Mouse (Mus musculus) hindbrain, embryonic 15.5 days (tissue): ENCODE measurements around the gene Trpm6. TPM values are rescaled to one million over a fixed set of nuclear protein-coding genes. Genes with fewer than 3 reads are reported as not detected.
A peak's percentile ranks its signal among the peaks of the same experiment; 100 is the strongest.

Experiments
- ATAC-seq: fragments of 200-750 bp; cut with Nextera tagmentation; 2 replicates; pipeline ENCODE4 v1.8.0; 2017; ENCODE audit warnings: low read depth, moderate number of reproducible peaks, moderate TSS enrichment; ENCODE audit not compliant: low FRiP score
- H3K27ac ChIP-seq: fragments of 300-500 bp; sonication (generic); replicated peaks from 2 replicates; pipeline ENCODE4 v1.5.1; 2015; ENCODE audit warnings: mild to moderate bottlenecking, inconsistent platforms
- H3K27me3 ChIP-seq: fragments of 300-500 bp; sonication (generic); 2 replicates; pipeline ENCODE4 v1.6.1; 2015; ENCODE audit warnings: control low read depth, inconsistent platforms
- H3K36me3 ChIP-seq: fragments of 300-500 bp; sonication (generic); 2 replicates; pipeline ENCODE4 v1.6.1; 2015; ENCODE audit warnings: control low read depth, inconsistent platforms
- H3K4me1 ChIP-seq: fragments of 300-500 bp; sonication (generic); replicated peaks from 2 replicates; pipeline ENCODE4 v1.6.1; 2015; ENCODE audit warnings: control low read depth, inconsistent platforms
- H3K4me2 ChIP-seq: fragments of 300-500 bp; sonication (generic); 2 replicates; pipeline ENCODE4 v1.6.1; 2015; ENCODE audit warnings: moderate library complexity, mild to moderate bottlenecking, inconsistent platforms
- H3K4me3 ChIP-seq: fragments of 300-500 bp; sonication (generic); 2 replicates; pipeline ENCODE4 v1.5.1; 2015; ENCODE audit warnings: mild to moderate bottlenecking, inconsistent platforms
- H3K9ac ChIP-seq: fragments of 300-500 bp; sonication (generic); 2 replicates; pipeline ENCODE4 v1.6.1; 2015; ENCODE audit warnings: inconsistent platforms
- H3K9me3 ChIP-seq: fragments of 300-500 bp; sonication (generic); 2 replicates; pipeline ENCODE4 v1.6.1; 2016; ENCODE audit warnings: control low read depth, inconsistent platforms
- WGBS: fragments of 180-500 bp; shearing (Covaris S2); methylation state at CpG from one replicate; pipeline ENCODE4 v1.1.7; 2015; 5-methylcytosine and 5-hydroxymethylcytosine counted together
- polyA plus RNA-seq: library from polyadenylated mRNA; unstranded; fragments of >200 nt; fragmentation: Nextera tagmentation; extraction: Ambion mirVana; gene quantifications from 2 replicates; pipeline ENCODE4 v1.2.1, GENCODE M21; 2015

Trpm6 gene
- polyA plus RNA-seq, 1 experiment from 2014 or later, result 0.32 TPM

DNA sequence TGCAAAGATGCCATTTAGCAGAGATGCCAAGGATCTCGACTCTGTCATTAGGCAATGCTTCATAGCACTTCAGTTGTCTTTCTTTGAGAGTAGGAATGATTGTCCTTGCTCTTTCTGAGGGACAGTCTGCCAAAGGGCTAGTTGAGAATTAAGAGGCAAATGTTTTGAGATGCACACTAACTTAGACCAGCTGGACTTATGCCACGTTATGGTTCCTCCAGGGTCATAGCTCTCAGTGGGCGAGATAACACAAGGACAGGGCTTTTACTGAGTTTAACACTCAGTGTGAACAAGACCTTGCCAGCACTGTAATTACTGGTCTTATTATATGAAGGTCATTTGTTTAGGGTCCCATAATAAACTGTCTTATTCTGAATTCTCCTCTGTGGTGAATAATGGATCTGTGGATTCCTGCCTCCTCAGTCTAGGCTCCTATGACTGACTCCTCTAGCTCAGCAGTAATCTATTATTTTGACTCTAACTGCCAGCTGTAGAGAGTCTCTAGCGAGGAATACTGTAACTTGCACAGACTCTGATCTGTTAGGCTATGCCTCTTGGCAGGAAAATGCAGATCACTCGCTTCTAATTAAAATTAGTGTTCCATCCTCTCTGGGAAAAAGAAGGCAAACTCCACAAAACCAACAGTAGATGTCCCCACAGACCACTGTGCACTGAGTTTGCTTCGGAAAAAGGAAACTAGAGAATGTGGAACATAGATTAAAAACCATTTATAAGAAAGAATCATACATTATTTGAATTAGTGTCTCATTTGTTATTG lies 123.2 kb downstream of the Trpm6 start:
- peak overlapping the region; percentile 37; the same call in 1 of the 2 replicates for H3K27ac ChIP-seq
- peak; percentile 87 for ATAC-seq
- H3K4me3 ChIP-seq, result no peak overlapping the region
- WGBS, result 27% methylated on average over 6 of the region's 6 CpGs
- H3K4me2 ChIP-seq, result no peak overlapping the region
- no peaks in the 10 kb centered on the region for H3K9me3 ChIP-seq
- H3K4me1 ChIP-seq, result peaks cover 16% of the 10 kb centered on the region
- no peaks in the 10 kb centered on the region for H3K27me3 ChIP-seq
- no peak overlapping the region for H3K9ac ChIP-seq
- H3K36me3 ChIP-seq, result no peaks in the 10 kb centered on the region

DNA sequence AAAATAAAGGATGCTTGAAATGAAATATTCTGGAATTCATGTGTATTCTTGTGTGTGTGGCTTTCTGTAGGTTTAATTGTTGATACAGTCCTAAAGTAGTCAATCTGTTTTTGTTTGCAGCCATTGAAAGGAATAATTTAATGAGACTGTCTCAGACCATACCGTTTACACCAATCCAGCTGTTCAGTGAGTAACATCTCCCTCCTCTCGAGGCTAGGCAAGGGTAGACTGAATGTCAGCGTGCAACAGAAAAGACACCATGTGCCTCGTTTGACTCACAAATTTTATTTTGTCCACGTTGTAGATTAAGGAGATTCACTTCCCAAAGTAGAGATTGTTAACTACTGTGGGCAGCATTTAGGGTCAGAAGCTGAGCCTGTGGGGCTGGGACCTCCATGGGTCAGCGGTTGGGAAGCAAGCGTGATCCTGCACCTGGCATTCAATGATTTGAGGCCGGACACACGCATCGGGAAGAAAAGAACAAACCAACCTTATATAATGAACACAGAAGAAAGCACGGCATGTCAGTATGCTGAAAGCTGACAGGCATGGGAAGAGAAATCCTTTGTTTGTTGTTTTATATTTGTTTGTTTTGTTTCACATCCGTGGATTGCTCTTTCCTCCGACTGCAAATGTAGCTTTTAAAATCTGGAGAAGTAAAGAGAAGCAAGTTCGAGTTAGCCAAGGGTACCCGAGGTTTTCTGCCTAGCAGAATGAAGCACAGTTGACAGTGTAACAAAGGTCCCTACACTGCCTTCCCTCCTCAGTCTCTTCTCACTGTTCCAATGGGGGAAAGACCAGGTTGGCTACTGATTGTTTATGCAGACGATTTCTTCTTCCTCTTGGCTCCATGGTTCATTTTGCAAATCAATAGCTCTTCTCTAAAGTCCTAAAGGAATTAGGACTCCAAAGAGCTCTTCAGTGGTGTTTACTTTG lies 124.2 kb downstream of the Trpm6 start:
- Histone ChIP-seq H3K27me3 (no peaks in the 10 kb centered on the region), H3K4me3 (no peak overlapping the region), H3K4me1 (peaks cover 16% of the 10 kb centered on the region), H3K9ac (0 out of 2 replicates have a peak overlapping the region, but pooled peaks have one; percentile 6), H3K9me3 (no peaks in the 10 kb centered on the region), H3K36me3 (no peaks in the 10 kb centered on the region), H3K4me2 (peak overlapping the region; percentile 43), H3K27ac (peak overlapping the region; percentile 56; the same call in 1 of the 2 replicates)
- no peak for ATAC-seq
- 14% methylated on average over 16 of the region's 16 CpGs for WGBS

DNA sequence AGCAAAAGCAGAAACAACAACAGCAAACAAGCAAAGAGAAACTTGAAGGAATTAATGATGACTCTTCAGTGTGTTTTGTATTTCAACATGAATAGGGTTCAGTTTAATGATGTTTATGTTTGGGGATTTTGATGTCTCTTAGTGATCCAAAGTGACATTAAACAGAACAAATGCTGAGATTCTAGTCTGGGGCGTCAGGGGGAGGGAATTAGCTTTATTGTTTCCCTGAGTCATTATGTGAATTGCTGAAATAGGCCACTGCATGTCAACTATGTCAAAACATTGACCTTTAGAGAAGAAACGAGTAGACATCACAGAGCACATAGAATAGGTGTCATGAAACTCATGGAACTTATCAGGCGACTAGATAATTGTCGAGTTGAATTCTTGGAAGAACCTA lies 129.5 kb downstream of the Trpm6 start:
- no peak overlapping the region for H3K27ac ChIP-seq
- peaks cover 2% of the 10 kb centered on the region for H3K4me1 ChIP-seq
- H3K4me2 ChIP-seq, result no peak overlapping the region
- no peak for ATAC-seq
- H3K4me3 ChIP-seq, result no peak overlapping the region
- no peaks in the 10 kb centered on the region for H3K9me3 ChIP-seq
- no peak overlapping the region for H3K9ac ChIP-seq
- no peaks in the 10 kb centered on the region for H3K36me3 ChIP-seq
- 75% methylated on average over 4 of the region's 4 CpGs for WGBS
- no peaks in the 10 kb centered on the region for H3K27me3 ChIP-seq

DNA sequence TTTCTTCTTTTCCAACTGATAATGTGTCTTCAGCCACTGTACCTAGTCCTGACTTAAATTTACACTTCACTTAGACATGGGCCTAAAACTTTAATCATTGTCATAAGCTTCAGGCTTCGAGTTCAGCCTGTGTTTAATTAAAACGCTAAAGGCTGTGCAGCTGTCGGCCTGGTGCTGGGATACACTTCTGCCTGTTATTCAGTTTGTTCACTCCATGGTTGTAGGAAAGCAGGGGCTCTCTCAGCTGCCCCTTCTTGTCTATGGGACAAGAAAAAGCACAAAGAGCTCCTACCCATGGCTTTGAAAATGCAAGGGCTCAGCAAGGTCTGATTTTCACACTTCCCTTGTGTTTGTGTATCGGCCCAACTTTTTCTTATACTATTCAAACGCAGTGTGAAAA lies 131.4 kb downstream of the Trpm6 start:
- 35% methylated on average over 5 of the region's 5 CpGs for WGBS
- H3K9me3 ChIP-seq, result no peaks in the 10 kb centered on the region
- ATAC-seq, result no peak
- no peak overlapping the region for H3K9ac ChIP-seq
- H3K4me1 ChIP-seq, result no peaks in the 10 kb centered on the region
- H3K4me3 ChIP-seq, result no peak overlapping the region
- no peaks in the 10 kb centered on the region for H3K27me3 ChIP-seq
- H3K4me2 ChIP-seq, result no peak overlapping the region
- no peaks in the 10 kb centered on the region for H3K36me3 ChIP-seq
- no peak overlapping the region for H3K27ac ChIP-seq

DNA sequence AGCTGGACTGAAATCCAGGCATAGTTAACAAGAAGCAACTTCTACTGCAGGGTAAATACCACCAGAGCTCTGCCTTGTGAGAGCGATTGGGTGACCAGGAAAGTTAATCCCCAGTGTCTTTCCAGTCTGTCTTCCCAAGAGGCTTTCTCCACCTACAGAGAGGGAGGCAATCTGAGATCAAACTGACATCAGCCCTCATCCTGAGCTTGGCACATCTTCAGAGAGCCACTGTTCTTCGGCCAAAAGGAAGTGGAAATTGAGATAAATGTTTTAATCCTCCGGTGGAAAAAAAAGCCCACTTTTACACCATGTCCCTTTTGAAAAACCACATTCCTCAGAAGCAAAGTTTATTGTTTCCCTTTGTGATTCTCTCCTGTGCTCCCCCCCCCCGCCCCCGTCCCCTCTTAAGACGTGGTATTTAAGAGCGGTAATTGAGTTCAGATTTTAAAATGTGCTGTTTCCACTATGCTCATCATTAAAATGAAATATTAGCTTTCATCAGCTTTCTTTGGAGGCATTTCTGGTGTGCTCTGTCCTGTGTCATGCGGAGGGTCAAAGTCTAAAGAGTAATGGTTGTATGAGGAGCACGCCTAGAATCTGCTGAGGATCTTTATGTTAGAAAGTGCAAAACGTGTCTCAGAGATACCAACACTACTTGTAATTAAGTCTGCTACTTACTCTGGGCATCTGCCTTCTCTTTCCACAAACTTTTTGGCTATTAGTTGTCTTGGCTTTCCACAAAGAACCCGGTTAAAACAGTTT lies 138.0 kb downstream of the Trpm6 start:
- Histone ChIP-seq H3K36me3 (no peaks in the 10 kb centered on the region), H3K4me2 (peak overlapping the region; percentile 70), H3K27ac (peak overlapping the region; percentile 74), H3K27me3 (no peaks in the 10 kb centered on the region), H3K4me3 (no peak overlapping the region), H3K4me1 (peaks cover 16% of the 10 kb centered on the region), H3K9me3 (no peaks in the 10 kb centered on the region), H3K9ac (no peak overlapping the region)
- no peak for ATAC-seq
- 34% methylated on average over 11 of the region's 11 CpGs for WGBS

DNA sequence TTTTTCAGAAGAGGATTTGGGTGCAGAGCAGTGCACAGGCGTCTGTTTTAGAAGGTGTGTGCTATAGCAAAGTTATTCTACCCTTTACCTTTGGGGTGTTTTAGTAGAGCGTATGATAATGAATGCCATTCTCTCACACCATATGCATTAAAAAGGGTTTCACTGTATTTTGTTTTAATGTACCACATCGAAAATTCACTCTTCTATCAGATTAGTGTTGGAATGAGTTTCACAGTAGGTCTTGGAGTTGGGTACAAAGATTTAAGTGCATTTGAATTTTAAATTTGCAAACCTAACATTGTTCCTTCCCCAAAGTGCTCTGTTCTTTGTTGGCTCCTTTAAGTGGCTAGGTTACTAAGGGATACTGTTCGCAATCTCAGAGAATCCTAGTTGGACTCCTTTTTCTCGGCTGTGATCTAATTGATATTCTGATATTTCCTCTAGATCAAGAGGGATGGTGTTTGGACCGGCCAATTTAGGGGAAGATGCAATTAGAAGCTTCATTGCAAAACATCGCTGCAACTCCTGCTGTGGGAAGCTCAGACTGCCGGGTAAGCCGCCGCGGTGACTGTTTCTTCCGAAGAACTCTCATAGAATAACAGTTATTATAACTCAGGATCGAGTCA lies 138.8 kb downstream of the Trpm6 start:
- 7% methylated on average over 13 of the region's 13 CpGs for WGBS
- peak overlapping the region; percentile 70 for H3K4me2 ChIP-seq
- peak; percentile 78 for ATAC-seq
- H3K36me3 ChIP-seq, result no peaks in the 10 kb centered on the region
- no peaks in the 10 kb centered on the region for H3K9me3 ChIP-seq
- H3K4me3 ChIP-seq, result peak overlapping the region; percentile 38
- peak overlapping the region; percentile 48 for H3K9ac ChIP-seq
- no peaks in the 10 kb centered on the region for H3K27me3 ChIP-seq
- H3K27ac ChIP-seq, result peak overlapping the region; percentile 74
- peaks cover 16% of the 10 kb centered on the region for H3K4me1 ChIP-seq

DNA sequence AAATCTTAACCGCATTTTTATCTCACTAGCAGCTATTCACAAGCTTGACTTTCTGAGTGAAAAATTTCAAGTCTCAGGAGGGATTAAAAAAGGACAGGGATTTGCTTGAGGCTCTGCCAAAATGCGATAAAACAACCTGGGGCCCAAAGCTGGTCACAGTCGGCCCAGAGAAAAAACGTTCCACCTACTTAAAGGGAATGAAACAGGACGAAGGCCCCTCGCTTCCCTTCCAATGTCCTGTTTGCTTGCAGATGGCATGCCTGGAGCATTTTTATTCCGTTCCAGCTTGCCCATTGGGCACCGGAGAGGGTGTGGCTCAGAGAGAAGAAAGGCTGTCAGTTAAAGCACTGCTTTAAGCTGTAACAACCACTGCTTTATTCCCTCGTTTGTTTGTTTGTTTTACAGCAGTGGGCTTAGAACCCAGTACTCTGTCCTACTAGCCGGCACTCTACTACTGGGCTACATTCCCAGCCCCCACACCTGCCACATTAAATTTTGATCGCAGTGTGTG lies 139.4 kb downstream of the Trpm6 start:
- peaks cover 16% of the 10 kb centered on the region for H3K4me1 ChIP-seq
- WGBS, result 4% methylated on average over 11 of the region's 11 CpGs
- no peaks in the 10 kb centered on the region for H3K27me3 ChIP-seq
- peak overlapping the region; percentile 48 for H3K9ac ChIP-seq
- peak overlapping the region; percentile 70 for H3K4me2 ChIP-seq
- peak overlapping the region; percentile 74 for H3K27ac ChIP-seq
- no peaks in the 10 kb centered on the region for H3K9me3 ChIP-seq
- H3K4me3 ChIP-seq, result peak overlapping the region; percentile 38
- no peaks in the 10 kb centered on the region for H3K36me3 ChIP-seq
- ATAC-seq, result peak; percentile 79

DNA sequence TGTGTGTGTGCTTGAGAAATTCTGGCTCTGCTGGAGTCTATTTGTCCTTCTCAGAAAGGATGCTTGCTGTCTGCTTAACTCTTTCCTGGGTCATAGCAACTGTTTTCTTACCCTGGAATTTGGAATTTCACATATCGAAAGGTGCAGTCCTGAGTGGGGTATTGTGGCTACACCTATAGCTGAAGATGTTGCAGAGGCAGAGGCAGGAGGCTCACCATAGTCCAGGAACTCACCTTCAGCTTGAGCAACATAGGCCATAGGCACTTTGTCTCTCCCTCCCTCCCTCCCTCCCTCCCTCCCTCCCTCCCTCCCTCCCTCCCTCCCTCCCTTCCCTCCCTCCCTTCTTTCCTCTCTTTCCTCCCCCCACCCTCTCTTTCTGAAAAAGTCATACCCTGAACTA lies 139.8 kb downstream of the Trpm6 start:
- H3K4me3 ChIP-seq, result peak overlapping the region; percentile 38
- H3K27ac ChIP-seq, result peak overlapping the region; percentile 74
- peak; percentile 50; the same call in 1 of the 2 replicates for ATAC-seq
- H3K9ac ChIP-seq, result no peak overlapping the region
- peak overlapping the region; percentile 70 for H3K4me2 ChIP-seq
- H3K36me3 ChIP-seq, result no peaks in the 10 kb centered on the region
- H3K4me1 ChIP-seq, result peaks cover 16% of the 10 kb centered on the region
- WGBS, result 57% methylated on average over 1 of the region's 1 CpGs
- H3K9me3 ChIP-seq, result no peaks in the 10 kb centered on the region
- no peaks in the 10 kb centered on the region for H3K27me3 ChIP-seq

DNA sequence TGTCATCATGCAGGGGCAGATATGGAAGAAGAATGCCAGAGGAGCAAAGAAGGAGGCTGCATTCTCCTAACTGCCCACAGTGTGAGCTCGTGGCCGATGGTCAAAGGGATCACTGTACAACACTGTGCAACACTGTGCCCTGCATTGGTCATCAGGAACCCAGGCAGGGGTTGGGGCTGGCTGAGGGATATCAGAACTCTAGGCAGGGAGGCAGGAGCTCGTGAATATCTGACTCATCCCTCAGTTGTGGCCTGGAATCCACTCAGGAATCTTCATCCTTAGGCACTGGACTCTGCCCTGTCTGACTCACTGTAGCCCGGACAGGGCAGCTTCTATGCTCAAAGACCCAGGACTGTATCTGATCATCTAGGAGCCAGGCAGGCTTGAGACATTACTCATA lies 140.4 kb downstream of the Trpm6 start:
- WGBS, result 80% methylated on average over 4 of the region's 4 CpGs
- peaks cover 16% of the 10 kb centered on the region for H3K4me1 ChIP-seq
- H3K27ac ChIP-seq, result peak overlapping the region; percentile 67
- H3K9me3 ChIP-seq, result no peaks in the 10 kb centered on the region
- H3K4me3 ChIP-seq, result no peak overlapping the region
- H3K9ac ChIP-seq, result no peak overlapping the region
- no peaks in the 10 kb centered on the region for H3K36me3 ChIP-seq
- H3K27me3 ChIP-seq, result no peaks in the 10 kb centered on the region
- ATAC-seq, result peak; percentile 46; the same call in 1 of the 2 replicates
- H3K4me2 ChIP-seq, result no peak overlapping the region

DNA sequence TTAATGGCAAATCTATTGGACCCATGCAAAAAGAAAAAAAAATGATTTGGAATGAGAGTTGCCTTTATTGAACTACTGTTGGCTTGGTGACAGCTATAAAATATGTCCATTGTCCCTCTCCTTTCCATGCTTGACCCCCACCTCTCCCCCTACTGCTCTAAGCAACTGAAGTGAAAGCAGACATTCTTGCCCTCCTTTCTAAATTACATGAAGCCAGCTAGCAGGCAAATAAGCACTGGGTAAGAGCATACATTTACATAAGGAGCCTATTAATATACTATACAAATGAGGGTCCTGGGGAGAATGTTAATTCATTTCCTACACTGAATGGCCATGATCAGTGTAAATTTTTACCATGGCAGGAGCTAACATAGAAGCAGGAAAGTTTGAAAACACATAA lies 148.5 kb downstream of the Trpm6 start:
- no peak overlapping the region for H3K4me3 ChIP-seq
- H3K4me2 ChIP-seq, result no peak overlapping the region
- no peak for ATAC-seq
- no peaks in the 10 kb centered on the region for H3K36me3 ChIP-seq
- H3K4me1 ChIP-seq, result 0 out of 2 replicates have a peak, but pooled peaks cover 3% of the 10 kb centered on the region
- no peaks in the 10 kb centered on the region for H3K27me3 ChIP-seq
- H3K9ac ChIP-seq, result no peak overlapping the region
- H3K27ac ChIP-seq, result no peak overlapping the region
- no peaks in the 10 kb centered on the region for H3K9me3 ChIP-seq

DNA sequence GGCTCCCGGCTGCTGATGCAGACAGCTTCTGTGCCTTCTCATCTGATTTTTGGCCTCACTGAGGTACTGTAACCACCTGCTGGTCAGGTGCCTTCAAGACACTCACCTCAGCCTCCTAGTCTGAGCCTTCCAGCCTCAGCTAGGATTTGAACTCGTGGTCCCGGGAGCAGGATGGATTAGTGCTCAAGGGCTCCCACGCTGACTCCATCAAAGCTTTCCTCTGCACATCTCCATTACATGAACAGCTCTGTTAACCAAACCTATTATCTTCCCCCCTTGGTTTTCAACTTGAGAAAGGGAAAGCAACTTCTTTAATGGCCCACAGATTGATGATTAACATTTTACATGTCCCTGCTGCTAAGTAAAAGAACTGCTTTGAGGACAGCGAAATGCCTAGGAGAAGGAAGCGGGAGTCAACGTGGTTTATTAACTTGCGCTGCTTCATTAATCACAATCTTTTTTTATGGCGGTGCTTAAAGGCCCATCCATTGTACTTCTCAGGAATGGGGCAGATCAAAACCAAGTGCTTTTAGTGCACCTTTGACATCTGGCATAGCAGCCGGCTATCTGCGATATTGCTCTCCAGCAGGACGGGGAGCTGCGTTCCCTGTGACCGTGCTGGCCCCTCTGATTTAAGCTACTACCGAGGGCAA lies 152.4 kb downstream of the Trpm6 start:
- Histone ChIP-seq H3K4me3 (no peak overlapping the region), H3K27me3 (no peaks in the 10 kb centered on the region), H3K9me3 (no peaks in the 10 kb centered on the region), H3K4me1 (0 out of 2 replicates have a peak, but pooled peaks cover 3% of the 10 kb centered on the region), H3K4me2 (no peak overlapping the region), H3K9ac (no peak overlapping the region), H3K27ac (no peak overlapping the region), H3K36me3 (no peaks in the 10 kb centered on the region)
- 46% methylated on average over 15 of the region's 15 CpGs for WGBS
- ATAC-seq, result peak; percentile 61
